Mouse (Mus musculus) liver, adult 2 months (tissue): ENCODE data around the gene Selenop.

Source experiments
- CTCF ChIP-seq: fragments of 200-500 bp; IDR thresholded peaks from 2 replicates; pipeline ENCODE4 v1.5.1; 2011; ENCODE audit warnings: low read depth, low read length, control low read depth
- POLR2A ChIP-seq: fragments of 200-500 bp; IDR thresholded peaks from 2 replicates; pipeline ENCODE4 v1.6.1; 2011; ENCODE audit warnings: low read length, control low read depth; ENCODE audit not compliant: insufficient read depth; ENCODE audit errors: extremely low read depth

DNA sequence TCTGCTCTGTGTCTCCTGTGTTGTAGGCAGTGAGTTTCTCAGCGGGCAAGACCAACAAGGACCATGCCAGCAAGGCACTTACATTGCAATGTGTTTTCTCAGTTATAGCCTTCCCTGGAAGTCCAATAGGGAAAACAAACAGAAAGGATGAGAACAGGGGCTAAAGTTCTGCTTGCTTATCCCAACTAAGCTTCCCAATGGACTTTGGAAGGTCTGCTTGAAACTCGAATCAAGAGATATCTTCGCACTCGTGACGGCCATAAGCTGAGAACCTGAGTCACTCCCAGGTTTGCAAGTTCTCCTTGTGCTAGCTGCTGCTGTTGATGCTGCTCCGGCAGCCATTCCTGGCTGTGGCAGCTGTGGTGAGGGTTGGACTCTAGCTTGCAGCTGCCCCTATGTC lies 39.4 kb upstream of the Selenop start:
- TF ChIP-seq CTCF (no peak), POLR2A (no peak)
